Mouse (Mus musculus): ENCODE measurements at regions not wholly inside any gene's neighbourhood (a gene's known extent, or its start where the extent isn't known, plus 50 kb on each side); places are given as distances from the start of the nearest gene placed in this dataset.

GRCm38 (mm10) chr8:87025946-87026345, 140.9 kb upstream of the N4bp1 start:
- no peaks in the 10 kb centered on the region for H3K27me3 ChIP-seq (replicated peaks)
- no peak overlapping the region for H3K4me3 ChIP-seq
- H3K4me2 ChIP-seq = no peak overlapping the region
- no peaks in the 10 kb centered on the region for H3K9me3 ChIP-seq
- no peaks in the 10 kb centered on the region for H3K36me3 ChIP-seq (replicated peaks)
- ATAC-seq (replicated peaks) = no peak
- no peak overlapping the region for H3K27ac ChIP-seq
- WGBS = 84% methylated on average over 1 of the region's 1 CpGs
- H3K9ac ChIP-seq = no peak overlapping the region
- H3K4me1 ChIP-seq = no peaks in the 10 kb centered on the region

- Histone ChIP-seq H3K9me3 (no peaks in the 10 kb centered on the region), H3K4me2 (no peak overlapping the region), H3K4me3 (no peak overlapping the region), H3K27me3 (replicated peaks) (no peaks in the 10 kb centered on the region), H3K9ac (no peak overlapping the region), H3K27ac (no peak overlapping the region), H3K36me3 (replicated peaks) (no peaks in the 10 kb centered on the region), H3K4me1 (no peaks in the 10 kb centered on the region)
- 86% methylated on average over 3 of the region's 3 CpGs for WGBS
- ATAC-seq (replicated peaks) = no peak
These were observed 134.7 kb upstream of the N4bp1 start for GRCm38 (mm10) chr8:87019795-87020194.

GRCm38 (mm10) chr8:86975546-86975945, 90.5 kb upstream of the N4bp1 start:
- ATAC-seq (replicated peaks) = no peak
- no peak overlapping the region for H3K27ac ChIP-seq
- no peak overlapping the region for H3K4me3 ChIP-seq
- 100% methylated on average over 1 of the region's 1 CpGs for WGBS
- H3K27me3 ChIP-seq (replicated peaks) = no peaks in the 10 kb centered on the region
- no peaks in the 10 kb centered on the region for H3K36me3 ChIP-seq (replicated peaks)
- no peak overlapping the region for H3K4me2 ChIP-seq
- H3K9ac ChIP-seq = no peak overlapping the region
- H3K9me3 ChIP-seq = no peaks in the 10 kb centered on the region
- no peaks in the 10 kb centered on the region for H3K4me1 ChIP-seq

GRCm38 (mm10) chr8:86971736-86972135, 86.7 kb upstream of the N4bp1 start:
- no peak for ATAC-seq (replicated peaks)
- Histone ChIP-seq H3K9me3 (no peaks in the 10 kb centered on the region), H3K4me3 (no peak overlapping the region), H3K9ac (no peak overlapping the region), H3K4me2 (no peak overlapping the region), H3K27me3 (replicated peaks) (no peaks in the 10 kb centered on the region), H3K4me1 (0 out of 2 replicates have a peak, but pooled peaks cover 2% of the 10 kb centered on the region), H3K27ac (no peak overlapping the region), H3K36me3 (replicated peaks) (no peaks in the 10 kb centered on the region)
- 95% methylated on average over 3 of the region's 3 CpGs for WGBS

- no peaks in the 10 kb centered on the region for H3K9me3 ChIP-seq
- 95% methylated on average over 2 of the region's 2 CpGs for WGBS
These were observed 84.0 kb upstream of the N4bp1 start for GRCm38 (mm10) chr8:86969051-86969450.

GRCm38 (mm10) chr8:86967891-86968311, 82.8 kb upstream of the N4bp1 start:
- Histone ChIP-seq H3K27ac (no peak overlapping the region), H3K9me3 (no peaks in the 10 kb centered on the region), H3K4me2 (no peak overlapping the region), H3K36me3 (replicated peaks) (no peaks in the 10 kb centered on the region), H3K4me3 (no peak overlapping the region), H3K9ac (no peak overlapping the region), H3K27me3 (replicated peaks) (no peaks in the 10 kb centered on the region), H3K4me1 (0 out of 2 replicates have a peak, but pooled peaks cover 2% of the 10 kb centered on the region)
- WGBS = 10% methylated on average over 3 of the region's 3 CpGs
- no peak for ATAC-seq (replicated peaks)

More at GRCm38 (mm10) chr8:86969051-86969450, 84.0 kb upstream of the N4bp1 start:
- Histone ChIP-seq H3K4me2 (no peak overlapping the region), H3K27me3 (replicated peaks) (no peaks in the 10 kb centered on the region), H3K4me3 (no peak overlapping the region), H3K9ac (no peak overlapping the region), H3K36me3 (replicated peaks) (no peaks in the 10 kb centered on the region), H3K27ac (no peak overlapping the region), H3K4me1 (0 out of 2 replicates have a peak, but pooled peaks cover 2% of the 10 kb centered on the region)
- ATAC-seq (replicated peaks) = no peak

GRCm38 (mm10) chr8:86961218-86962195, 76.4 kb upstream of the N4bp1 start:
- peak overlapping the region; percentile 55 for H3K27ac ChIP-seq
- ATAC-seq (replicated peaks) = peak; percentile 89
- WGBS = 34% methylated on average over 20 of the region's 20 CpGs

More at GRCm38 (mm10) chr8:86961218-86962195, 76.4 kb upstream of the N4bp1 start:
- H3K36me3 ChIP-seq (replicated peaks) = no peaks in the 10 kb centered on the region
- H3K4me3 ChIP-seq = no peak overlapping the region
- no peaks in the 10 kb centered on the region for H3K27me3 ChIP-seq (replicated peaks)
- no peaks in the 10 kb centered on the region for H3K9me3 ChIP-seq
- peak overlapping the region; percentile 29 for H3K4me2 ChIP-seq
- H3K4me1 ChIP-seq = peaks cover 23% of the 10 kb centered on the region
- no peak overlapping the region for H3K9ac ChIP-seq
